Mouse (Mus musculus) CD8-positive naive resting alpha-beta T cell, adult 2 months (primary cell): ENCODE measurements around the gene Tex21.
"Not testable (repeated sequence)": the region's sequence is repeated elsewhere in the genome, so short reads cannot be mapped to it uniquely, and the experiment has no call there.

Source experiments
- DNase-seq, 2 experiments: peaks; one replicate each; pipeline ENCODE4 v3.0.0; 2022; ENCODE audit warnings: low read depth in 2 of 2, low spot score in 2 of 2

The Tex21 gene

GRCm38 (mm10) chr12:76197071-76197470, 49.5 kb downstream of the Tex21 start:
- DNase-seq: no peak

GRCm38 (mm10) chr12:76196709-76197054, 49.9 kb downstream of the Tex21 start:
- peak; percentile 54 to 77 for DNase-seq

- DNase-seq: peak in 1 of 2 experiments; percentile 40
These were observed 50.4 kb downstream of the Tex21 start for GRCm38 (mm10) chr12:76195912-76196708.

GRCm38 (mm10) chr12:76194526-76194925, 52.0 kb downstream of the Tex21 start:
- no peak for DNase-seq

- no peak for DNase-seq
These were observed 55.6 kb downstream of the Tex21 start for GRCm38 (mm10) chr12:76190940-76191339.

GRCm38 (mm10) chr12:76187849-76188248, 58.7 kb downstream of the Tex21 start:
- DNase-seq: no peak

GRCm38 (mm10) chr12:76186473-76186872, 60.1 kb downstream of the Tex21 start:
- no peak for DNase-seq

- no peak for DNase-seq
These were observed 61.3 kb downstream of the Tex21 start for GRCm38 (mm10) chr12:76185167-76185816.

GRCm38 (mm10) chr12:76184271-76184670, 62.3 kb downstream of the Tex21 start:
- no peak for DNase-seq

- no peak for DNase-seq
These were observed 63.7 kb downstream of the Tex21 start for GRCm38 (mm10) chr12:76182831-76183230.

GRCm38 (mm10) chr12:76181471-76181870, 65.1 kb downstream of the Tex21 start:
- no peak for DNase-seq

GRCm38 (mm10) chr12:76180442-76180841, 66.1 kb downstream of the Tex21 start:
- DNase-seq: no peak

GRCm38 (mm10) chr12:76179527-76179926, 67.0 kb downstream of the Tex21 start:
- DNase-seq: no peak

- no peak for DNase-seq
These were observed 67.5 kb downstream of the Tex21 start for GRCm38 (mm10) chr12:76179051-76179450.

- peak; percentile 42 to 61 for DNase-seq
These were observed 68.6 kb downstream of the Tex21 start for GRCm38 (mm10) chr12:76177864-76178518.

- DNase-seq: peak in 1 of 2 experiments; percentile 20
These were observed 69.3 kb downstream of the Tex21 start, which contains the start of gene Esr2 for GRCm38 (mm10) chr12:76177000-76177863. Esr2 (minus strand) TSS chr12:76177259.

GRCm38 (mm10) chr12:76165641-76166040, 80.9 kb downstream of the Tex21 start:
- DNase-seq: no peak

- DNase-seq: not testable (repeated sequence)
These were observed 94.2 kb downstream of the Tex21 start for GRCm38 (mm10) chr12:76152389-76152788.
